Mouse (Mus musculus) gonadal fat pad, adult 2 months (tissue): ENCODE results near the gene Homer1. TPM values are rescaled to one million over a fixed set of nuclear protein-coding genes. Genes with fewer than 3 reads are reported as not detected.

Experiments used
- DNase-seq: peaks from one replicate; pipeline ENCODE4 v3.0.0-alpha.2; 2012; ENCODE audit warnings: low read depth
- polyA plus RNA-seq: library from polyadenylated mRNA; depleted of rRNA; stranded (reverse); fragments of >200 nt; gene quantifications from 2 replicates; pipeline ENCODE4 v1.2.3, GENCODE M21; 2012; rRNA removed

Gene Homer1
- polyA plus RNA-seq, result 3.5 and 3.8 TPM in 2 replicates

- no peak for DNase-seq
These were observed at the start of gene Homer1 for GRCm38 (mm10) chr13:93299316-93299715. Homer1 (plus strand) TSS chr13:93299635.

- no peak for DNase-seq
These were observed 47.7 kb upstream of the Homer1 start for GRCm38 (mm10) chr13:93251732-93252131.

- no peak for DNase-seq
These were observed 47.3 kb upstream of the Homer1 start for GRCm38 (mm10) chr13:93252175-93252574.

- DNase-seq, result no peak
These were observed 46.5 kb upstream of the Homer1 start for GRCm38 (mm10) chr13:93252941-93253340.

- no peak for DNase-seq
These were observed 32.3 kb upstream of the Homer1 start for GRCm38 (mm10) chr13:93267151-93267550.

- no peak for DNase-seq
These were observed 1.1 kb downstream of the Homer1 start for GRCm38 (mm10) chr13:93300581-93300980.

- DNase-seq, result no peak
These were observed 1.6 kb downstream of the Homer1 start for GRCm38 (mm10) chr13:93301060-93301459.

GRCm38 (mm10) chr13:93302846-93303562 is 3.6 kb downstream of the Homer1 start:
- no peak for DNase-seq

GRCm38 (mm10) chr13:93303563-93304250 is 4.3 kb downstream of the Homer1 start:
- DNase-seq, result peak; percentile 59

GRCm38 (mm10) chr13:93304251-93305001 is 5.0 kb downstream of the Homer1 start:
- no peak for DNase-seq

- no peak for DNase-seq
These were observed 5.7 kb downstream of the Homer1 start for GRCm38 (mm10) chr13:93305149-93305548.

GRCm38 (mm10) chr13:93305636-93306035 is 6.2 kb downstream of the Homer1 start:
- no peak for DNase-seq

- DNase-seq, result no peak
These were observed 7.1 kb downstream of the Homer1 start for GRCm38 (mm10) chr13:93306545-93306944.

- no peak for DNase-seq
These were observed 8.3 kb downstream of the Homer1 start for GRCm38 (mm10) chr13:93307700-93308099.

- no peak for DNase-seq
These were observed 9.9 kb downstream of the Homer1 start for GRCm38 (mm10) chr13:93309295-93309694.

GRCm38 (mm10) chr13:93312518-93312917 is 13.1 kb downstream of the Homer1 start:
- no peak for DNase-seq

- no peak for DNase-seq
These were observed 14.9 kb downstream of the Homer1 start for GRCm38 (mm10) chr13:93314322-93314721.

GRCm38 (mm10) chr13:93320089-93320488 is 20.7 kb downstream of the Homer1 start:
- no peak for DNase-seq

- DNase-seq, result no peak
These were observed 26.9 kb downstream of the Homer1 start for GRCm38 (mm10) chr13:93326326-93326725.

- DNase-seq, result no peak
These were observed 32.3 kb downstream of the Homer1 start for GRCm38 (mm10) chr13:93331721-93332120.

GRCm38 (mm10) chr13:93332491-93332890 is 33.1 kb downstream of the Homer1 start:
- no peak for DNase-seq

GRCm38 (mm10) chr13:93335337-93335736 is 35.9 kb downstream of the Homer1 start:
- no peak for DNase-seq

- DNase-seq, result no peak
These were observed 39.0 kb downstream of the Homer1 start for GRCm38 (mm10) chr13:93338394-93338793.
